Mouse (Mus musculus): ENCODE measurements around the gene Cmtm3. TPM values are rescaled to one million over a fixed set of nuclear protein-coding genes. Genes with fewer than 3 reads are reported as not detected.

Gene Cmtm3
- polyA plus RNA-seq, 2 experiments: 176 to 240 TPM

DNA sequence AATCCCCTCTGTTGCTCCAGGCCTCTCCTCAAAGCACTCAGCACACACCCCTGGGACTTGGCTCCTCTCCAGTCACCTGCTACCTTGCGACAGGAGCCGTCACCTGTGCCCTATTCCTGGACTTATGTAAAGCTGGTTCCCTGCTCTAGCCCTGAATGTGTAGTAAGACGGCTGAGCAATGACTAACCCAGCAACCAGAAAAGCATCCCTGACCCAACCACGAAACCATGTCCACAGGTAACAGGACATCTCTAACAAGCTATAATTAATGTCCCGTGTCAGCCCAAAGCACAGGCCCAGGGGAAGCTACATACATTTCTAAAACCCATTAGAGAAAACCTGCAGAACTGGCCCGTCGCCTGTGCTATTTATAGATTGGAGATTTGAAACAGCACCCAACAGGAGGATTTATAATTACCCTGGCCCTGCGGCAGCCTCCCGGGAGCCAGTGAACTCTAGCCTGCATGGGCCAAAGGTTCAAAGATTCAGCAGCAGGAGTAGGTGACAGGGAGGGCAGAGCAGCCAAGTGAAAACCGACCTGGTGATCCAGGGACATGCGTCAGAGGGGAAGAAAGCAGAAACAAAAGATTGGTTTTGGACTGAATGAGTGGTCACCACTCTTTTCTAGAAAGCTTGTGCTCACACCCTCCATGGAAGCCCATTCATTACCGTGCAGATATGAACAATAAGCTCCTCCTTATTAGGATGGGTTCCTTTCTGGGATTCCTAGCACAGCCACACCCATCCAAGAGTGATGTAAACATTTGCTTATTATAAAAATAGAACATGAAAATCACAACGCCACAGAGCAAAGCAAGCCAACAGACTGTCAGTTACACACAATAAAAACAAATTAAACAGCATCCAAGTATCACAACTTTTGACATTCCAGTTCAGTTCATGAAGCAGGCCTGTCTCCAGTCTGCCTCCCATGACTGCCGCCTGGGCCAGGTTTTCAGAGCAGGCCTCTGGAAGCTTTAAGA, 35.9 kb downstream of the Cmtm3 start:
- 45% methylated on average over 14 of the region's 14 CpGs for WGBS
- H3K4me2 ChIP-seq (replicated peaks; ENCODE audit: low read depth, low read length, severe bottlenecking): no peak overlapping the region
- H3K4me3 ChIP-seq (replicated peaks; ENCODE audit: low read length): no peak overlapping the region
- H3K9me3 ChIP-seq (ENCODE audit: control insufficient read depth, low read length): no peaks in the 10 kb centered on the region
- H3K36me3 ChIP-seq (ENCODE audit: control insufficient read depth, insufficient read depth, low read length): peaks cover 5% of the 10 kb centered on the region; the same call in 1 of the 2 replicates
- H3K4me1 ChIP-seq (ENCODE audit: control insufficient read depth, insufficient read depth, low read length): peaks cover 8% of the 10 kb centered on the region; the same call in 1 of the 2 replicates
- H3K27me3 ChIP-seq (ENCODE audit: control insufficient read depth, insufficient read depth, low read length): no peaks in the 10 kb centered on the region
- no peak overlapping the region for H3K27ac ChIP-seq (replicated peaks; ENCODE audit: low read depth, low read length)
- no peak overlapping the region for H3K9ac ChIP-seq (ENCODE audit: low read depth, low read length, severe bottlenecking)
- no peak for ATAC-seq (ENCODE audit: low FRiP score, low read depth)
- TF ChIP-seq POLR2A (IDR thresholded peaks at IDR 0.05; ENCODE audit: borderline replicate concordance, extremely low read depth, insufficient read depth, insufficient read length): no peak
- DNase-seq (ENCODE audit: low spot score): peak; percentile 21

DNA sequence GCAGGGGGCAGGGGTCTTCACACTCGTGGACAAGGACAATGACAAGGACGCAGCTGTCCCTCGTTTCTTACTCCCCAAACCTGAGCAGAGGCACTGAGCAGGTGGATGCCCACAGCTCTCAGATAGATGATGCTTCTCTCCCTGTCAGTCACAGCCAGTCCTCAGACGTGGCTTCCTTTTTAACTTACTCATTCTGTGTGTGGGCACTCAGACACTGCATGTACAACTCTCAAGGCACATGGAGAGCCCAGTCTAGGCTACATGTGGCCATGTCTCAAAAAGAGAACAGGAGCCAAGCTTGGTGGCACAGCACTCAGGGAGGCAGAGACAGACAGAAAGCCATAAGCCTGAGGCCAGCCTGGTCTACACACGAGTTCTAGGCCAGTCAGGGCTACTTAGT, 36.7 kb downstream of the Cmtm3 start:
- Histone ChIP-seq H3K36me3 (ENCODE audit: control insufficient read depth, insufficient read depth, low read length) (peaks cover 4% of the 10 kb centered on the region; the same call in 1 of the 2 replicates), H3K27me3 (ENCODE audit: control insufficient read depth, insufficient read depth, low read length) (no peaks in the 10 kb centered on the region), H3K4me3 (replicated peaks; ENCODE audit: low read length) (no peak overlapping the region), H3K4me2 (replicated peaks; ENCODE audit: low read depth, low read length, severe bottlenecking) (no peak overlapping the region), H3K9ac (ENCODE audit: low read depth, low read length, severe bottlenecking) (no peak overlapping the region), H3K4me1 (ENCODE audit: control insufficient read depth, insufficient read depth, low read length) (peaks cover 8% of the 10 kb centered on the region; the same call in 1 of the 2 replicates), H3K27ac (replicated peaks; ENCODE audit: low read depth, low read length) (no peak overlapping the region), H3K9me3 (ENCODE audit: control insufficient read depth, low read length) (no peaks in the 10 kb centered on the region)
- DNase-seq (ENCODE audit: low spot score) (no peak), ATAC-seq (ENCODE audit: low FRiP score, low read depth) (no peak)
- no peak for TF ChIP-seq POLR2A (IDR thresholded peaks at IDR 0.05; ENCODE audit: borderline replicate concordance, extremely low read depth, insufficient read depth, insufficient read length)
- WGBS: 65% methylated on average over 5 of the region's 5 CpGs

DNA sequence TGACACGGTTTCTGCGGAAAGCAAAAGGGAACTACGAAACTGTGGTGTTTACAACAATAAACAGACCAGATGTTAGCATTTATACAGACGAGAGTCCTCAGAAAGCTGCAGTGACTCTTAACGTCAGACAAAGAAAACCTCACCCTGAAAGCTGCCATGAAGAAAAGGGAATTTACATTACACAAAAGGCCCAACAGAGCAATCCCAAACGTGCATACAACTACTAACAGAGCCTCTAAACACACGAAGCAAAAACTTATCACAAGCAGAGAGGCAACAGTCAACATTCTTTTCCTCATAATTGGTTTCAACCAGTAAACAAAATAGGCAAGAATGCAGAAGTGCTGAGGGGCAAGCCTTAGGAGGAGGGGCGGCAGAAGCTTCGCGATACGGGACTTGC, 37.5 kb downstream of the Cmtm3 start:
- H3K27me3 ChIP-seq (ENCODE audit: control insufficient read depth, insufficient read depth, low read length): no peaks in the 10 kb centered on the region
- WGBS: 45% methylated on average over 11 of the region's 11 CpGs
- DNase-seq (ENCODE audit: low spot score): no peak

DNA sequence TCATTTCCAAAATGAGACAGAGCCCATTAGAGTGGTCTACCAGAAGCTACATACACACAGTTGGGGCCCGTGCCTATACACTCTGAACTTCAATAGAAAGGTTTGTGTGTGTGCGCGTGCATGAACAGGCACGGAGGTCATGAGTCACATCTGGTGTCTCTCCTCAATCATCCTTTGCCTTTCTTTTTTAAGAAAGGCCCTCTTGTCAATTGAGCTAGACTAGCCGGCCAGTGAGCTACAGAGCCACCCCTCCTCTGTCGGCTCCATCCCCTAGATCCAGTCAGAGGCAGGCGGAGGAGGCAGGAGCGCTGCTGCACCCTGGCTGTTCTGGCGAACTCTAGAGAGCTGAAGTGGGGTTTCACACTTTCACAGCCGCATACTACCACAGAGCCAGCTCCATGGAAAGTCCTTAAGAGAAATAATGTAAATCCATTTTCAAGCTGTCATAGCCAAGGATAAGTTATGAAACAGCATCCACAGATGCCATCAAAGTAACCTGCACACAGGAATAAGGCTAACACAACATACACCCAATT, 40.2 kb downstream of the Cmtm3 start:
- Histone ChIP-seq H3K36me3 (ENCODE audit: control insufficient read depth, insufficient read depth, low read length) (no peaks in the 10 kb centered on the region), H3K9ac (ENCODE audit: low read depth, low read length, severe bottlenecking) (no peak overlapping the region), H3K4me1 (ENCODE audit: control insufficient read depth, insufficient read depth, low read length) (peaks cover 19% of the 10 kb centered on the region), H3K27ac (replicated peaks; ENCODE audit: low read depth, low read length) (no peak overlapping the region), H3K4me2 (replicated peaks; ENCODE audit: low read depth, low read length, severe bottlenecking) (no peak overlapping the region), H3K4me3 (replicated peaks; ENCODE audit: low read length) (no peak overlapping the region), H3K27me3 (ENCODE audit: control insufficient read depth, insufficient read depth, low read length) (no peaks in the 10 kb centered on the region), H3K9me3 (ENCODE audit: control insufficient read depth, low read length) (no peaks in the 10 kb centered on the region)
- 62% methylated on average over 10 of the region's 10 CpGs for WGBS
- ATAC-seq (ENCODE audit: low FRiP score, low read depth) (no peak), DNase-seq (ENCODE audit: low spot score) (no peak)
- TF ChIP-seq POLR2A (IDR thresholded peaks at IDR 0.05; ENCODE audit: borderline replicate concordance, extremely low read depth, insufficient read depth, insufficient read length): no peak

More for the DNA sequence above, 37.5 kb downstream of the Cmtm3 start:
- Histone ChIP-seq H3K9ac (ENCODE audit: low read depth, low read length, severe bottlenecking) (no peak overlapping the region), H3K9me3 (ENCODE audit: control insufficient read depth, low read length) (no peaks in the 10 kb centered on the region), H3K36me3 (ENCODE audit: control insufficient read depth, insufficient read depth, low read length) (no peaks in the 10 kb centered on the region), H3K4me3 (replicated peaks; ENCODE audit: low read length) (no peak overlapping the region), H3K27ac (replicated peaks; ENCODE audit: low read depth, low read length) (no peak overlapping the region; the same call in 1 of the 2 replicates), H3K4me2 (replicated peaks; ENCODE audit: low read depth, low read length, severe bottlenecking) (no peak overlapping the region), H3K4me1 (ENCODE audit: control insufficient read depth, insufficient read depth, low read length) (peaks cover 8% of the 10 kb centered on the region; the same call in 1 of the 2 replicates)
- no peak for ATAC-seq (ENCODE audit: low FRiP score, low read depth)
- no peak for TF ChIP-seq POLR2A (IDR thresholded peaks at IDR 0.05; ENCODE audit: borderline replicate concordance, extremely low read depth, insufficient read depth, insufficient read length)

DNA sequence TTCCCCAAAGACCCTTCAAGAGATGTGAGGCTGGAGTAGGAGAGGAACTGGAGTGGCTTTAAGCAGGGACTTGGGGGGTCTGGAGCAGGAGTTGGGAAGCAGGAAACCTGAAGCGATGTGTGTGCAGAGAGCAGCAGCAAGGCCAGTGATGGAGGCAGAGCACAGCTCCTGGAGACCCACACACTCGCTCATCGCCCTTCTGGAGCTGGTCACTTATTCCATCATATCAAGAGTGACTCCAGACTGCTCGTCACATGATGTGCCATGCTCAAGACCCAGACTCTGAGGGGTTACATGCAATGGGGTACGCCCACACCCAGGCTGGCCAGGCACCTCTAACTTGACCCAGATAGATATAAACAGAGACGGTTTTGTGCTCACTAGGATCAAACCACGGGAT, 41.1 kb downstream of the Cmtm3 start:
- H3K27ac ChIP-seq (replicated peaks; ENCODE audit: low read depth, low read length): no peak overlapping the region
- H3K36me3 ChIP-seq (ENCODE audit: control insufficient read depth, insufficient read depth, low read length): no peaks in the 10 kb centered on the region
- WGBS: 86% methylated on average over 7 of the region's 7 CpGs
- no peak for TF ChIP-seq POLR2A (IDR thresholded peaks at IDR 0.05; ENCODE audit: borderline replicate concordance, extremely low read depth, insufficient read depth, insufficient read length)
- H3K9me3 ChIP-seq (ENCODE audit: control insufficient read depth, low read length): no peaks in the 10 kb centered on the region
- H3K9ac ChIP-seq (ENCODE audit: low read depth, low read length, severe bottlenecking): no peak overlapping the region
- H3K4me2 ChIP-seq (replicated peaks; ENCODE audit: low read depth, low read length, severe bottlenecking): no peak overlapping the region
- ATAC-seq (ENCODE audit: low FRiP score, low read depth): no peak
- H3K27me3 ChIP-seq (ENCODE audit: control insufficient read depth, insufficient read depth, low read length): no peaks in the 10 kb centered on the region
- no peak for DNase-seq (ENCODE audit: low spot score)
- H3K4me1 ChIP-seq (ENCODE audit: control insufficient read depth, insufficient read depth, low read length): peaks cover 13% of the 10 kb centered on the region
- no peak overlapping the region for H3K4me3 ChIP-seq (replicated peaks; ENCODE audit: low read length)

Measured in limb, embryonic 14.5 days (tissue).